Mouse (Mus musculus) skeletal muscle tissue, adult 2 months (tissue): ENCODE results near the gene 1700003E16Rik.
"Not testable (repeated sequence)": the region's sequence is repeated elsewhere in the genome, so short reads cannot be mapped to it uniquely, and the experiment has no call there.

Source experiments
- DNase-seq: peaks from one replicate; pipeline ENCODE4 v3.0.0-alpha.2; 2012; ENCODE audit warnings: low read depth, low spot score

1700003E16Rik gene

DNA sequence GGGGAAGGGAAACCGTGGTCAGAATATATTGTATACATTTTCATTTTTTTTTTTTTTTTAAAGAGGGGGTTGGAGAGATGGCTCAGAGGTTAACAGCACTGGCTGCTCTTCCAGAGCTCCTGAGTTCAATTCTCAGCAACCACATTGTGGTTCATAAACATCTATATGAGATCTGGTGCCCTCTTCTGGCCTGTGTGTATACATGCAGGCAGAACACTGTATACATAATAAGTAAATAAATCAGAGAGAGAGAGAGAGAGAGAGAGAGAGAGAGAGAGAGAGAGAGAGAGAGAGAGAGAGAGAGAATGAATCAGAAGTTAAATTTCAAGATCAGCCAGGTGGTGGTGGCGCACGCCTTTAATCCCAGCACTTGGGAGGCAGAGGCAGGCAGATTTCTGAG, 3.3 kb downstream of the 1700003E16Rik start:
- not testable (repeated sequence) for DNase-seq

GRCm38 (mm10) chr6:83161442-83161841, 5.2 kb downstream of the 1700003E16Rik start:
- no peak for DNase-seq

GRCm38 (mm10) chr6:83161921-83162641, 5.9 kb downstream of the 1700003E16Rik start:
- DNase-seq: no peak

DNA sequence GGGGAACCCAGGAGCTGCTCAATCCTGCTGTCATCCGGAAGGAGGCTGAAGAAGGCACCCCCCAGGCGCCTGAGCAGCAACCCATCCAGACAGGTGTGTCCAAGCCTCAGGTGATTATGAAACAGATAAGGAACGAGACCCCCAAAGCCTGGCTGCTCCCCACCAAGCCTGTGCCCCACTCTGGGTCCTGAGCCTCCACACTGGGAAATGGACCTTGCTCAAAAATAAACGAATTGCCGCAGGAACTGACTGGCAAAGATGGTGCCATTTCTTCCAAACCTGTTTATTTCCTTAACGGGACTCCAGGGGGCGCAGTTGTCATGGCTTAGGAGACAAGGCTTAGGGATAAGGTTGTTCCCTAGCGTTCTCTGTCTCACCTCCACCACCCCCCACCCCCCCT, 6.5 kb downstream of the 1700003E16Rik start:
- peak; percentile 60 for DNase-seq

DNA sequence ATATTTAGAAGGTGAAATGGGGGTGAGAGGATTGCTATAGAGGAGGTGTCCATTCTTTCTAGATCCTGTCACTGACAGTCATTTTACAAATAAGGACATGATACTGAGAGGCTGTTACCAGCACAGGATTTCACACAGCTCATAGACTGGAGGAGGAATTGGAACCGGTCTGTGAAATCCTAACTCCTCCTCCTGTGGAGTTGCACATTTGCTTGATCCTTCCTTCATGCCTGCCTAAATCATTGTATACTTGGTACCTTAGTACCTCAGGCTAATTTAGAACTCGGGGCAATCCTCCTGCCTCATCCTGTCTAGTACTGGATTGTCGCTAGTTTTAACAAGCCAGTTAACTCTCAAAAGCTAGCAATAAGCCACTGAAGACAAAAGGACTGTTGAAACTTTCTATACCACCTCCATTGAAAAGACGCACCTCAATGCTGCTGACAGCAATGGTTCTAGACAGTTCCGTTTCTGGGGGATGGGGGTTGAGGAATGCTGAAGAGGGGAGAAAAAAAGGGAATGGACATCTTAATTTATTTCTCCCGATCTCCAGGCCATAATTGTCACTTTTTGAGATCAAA, 8.9 kb downstream of the 1700003E16Rik start:
- no peak for DNase-seq

DNA sequence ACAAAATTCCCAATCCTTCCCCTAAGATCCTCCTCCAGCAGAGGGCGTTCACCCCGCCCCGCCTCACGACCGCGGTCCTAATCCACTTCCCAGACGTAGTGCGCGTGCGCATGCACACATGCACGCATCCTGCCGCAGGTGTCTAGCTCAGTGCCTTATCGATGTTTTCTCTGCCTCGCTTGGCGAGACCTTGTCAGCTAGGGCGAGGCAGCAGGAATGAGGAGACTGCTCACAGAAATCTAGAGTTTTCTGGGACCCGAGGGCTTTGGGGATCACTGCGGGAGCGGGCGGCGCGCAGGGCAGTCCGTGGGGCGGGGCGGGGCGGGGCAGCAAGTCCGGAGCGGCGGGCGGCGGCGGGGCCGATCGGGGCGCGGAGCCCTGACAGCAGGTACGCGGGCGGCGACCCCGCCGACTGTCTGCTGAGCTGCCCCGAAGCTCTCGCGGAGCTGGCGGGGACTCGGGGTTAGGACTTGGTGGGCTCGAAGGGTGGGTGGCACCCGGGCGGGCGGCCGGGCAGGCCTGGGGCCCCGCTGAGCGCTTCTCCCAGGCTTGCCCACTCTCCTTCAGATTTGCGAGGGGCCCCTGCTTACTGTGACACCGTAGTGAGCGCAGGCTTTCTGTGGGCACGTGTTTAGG, 9.5 kb downstream of the 1700003E16Rik start, which contains the start of gene Dctn1:
Dctn1 (plus strand) TSS at position 314 of the 636 bp plus-strand sequence.
- peak; percentile 95 for DNase-seq

DNA sequence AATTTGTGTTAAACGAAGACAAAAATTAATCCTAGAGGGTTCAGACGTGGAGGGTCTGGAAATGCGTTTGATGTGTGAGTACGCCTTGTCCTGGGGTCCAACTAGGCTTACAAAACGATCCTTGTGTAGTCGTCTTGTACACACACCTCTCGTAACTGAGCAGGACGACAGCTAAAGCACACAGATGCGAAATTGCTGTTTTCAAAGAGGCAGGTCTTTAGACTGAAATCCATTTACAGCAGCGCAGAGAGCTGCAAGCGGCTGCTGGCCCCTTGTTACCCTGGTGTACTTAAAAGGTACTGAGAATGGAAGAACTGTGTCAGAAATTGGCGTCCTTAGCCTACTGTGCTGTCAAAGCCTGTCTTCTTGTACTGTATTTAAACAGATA, 10.0 kb downstream of the 1700003E16Rik start:
- DNase-seq: no peak

GRCm38 (mm10) chr6:83169872-83170271, 13.7 kb downstream of the 1700003E16Rik start:
- no peak for DNase-seq

DNA sequence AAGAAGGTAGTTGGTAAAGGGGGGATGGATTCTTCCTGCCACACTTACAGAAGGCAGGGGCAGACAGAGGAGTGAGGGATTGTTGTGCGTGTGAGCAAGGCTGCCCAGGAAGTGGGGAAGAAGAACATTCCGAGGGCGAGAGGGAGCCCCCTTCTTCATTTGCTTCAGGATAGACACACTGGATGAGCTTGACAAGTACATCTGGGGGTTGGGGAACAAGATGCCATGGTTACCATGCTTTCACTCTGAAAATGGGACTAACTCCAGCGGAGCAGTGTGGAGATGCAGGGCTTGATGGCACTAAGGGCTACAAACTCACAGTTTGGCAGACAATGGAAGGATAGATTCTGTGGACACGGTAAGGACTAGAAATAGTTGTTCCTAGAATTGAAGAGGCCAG, 14.9 kb downstream of the 1700003E16Rik start:
- no peak for DNase-seq

- DNase-seq: no peak
Observed at GRCm38 (mm10) chr6:83172240-83172920, 16.2 kb downstream of the 1700003E16Rik start.

- peak; percentile 50 for DNase-seq
Observed at GRCm38 (mm10) chr6:83175996-83176395, 19.8 kb downstream of the 1700003E16Rik start.

DNA sequence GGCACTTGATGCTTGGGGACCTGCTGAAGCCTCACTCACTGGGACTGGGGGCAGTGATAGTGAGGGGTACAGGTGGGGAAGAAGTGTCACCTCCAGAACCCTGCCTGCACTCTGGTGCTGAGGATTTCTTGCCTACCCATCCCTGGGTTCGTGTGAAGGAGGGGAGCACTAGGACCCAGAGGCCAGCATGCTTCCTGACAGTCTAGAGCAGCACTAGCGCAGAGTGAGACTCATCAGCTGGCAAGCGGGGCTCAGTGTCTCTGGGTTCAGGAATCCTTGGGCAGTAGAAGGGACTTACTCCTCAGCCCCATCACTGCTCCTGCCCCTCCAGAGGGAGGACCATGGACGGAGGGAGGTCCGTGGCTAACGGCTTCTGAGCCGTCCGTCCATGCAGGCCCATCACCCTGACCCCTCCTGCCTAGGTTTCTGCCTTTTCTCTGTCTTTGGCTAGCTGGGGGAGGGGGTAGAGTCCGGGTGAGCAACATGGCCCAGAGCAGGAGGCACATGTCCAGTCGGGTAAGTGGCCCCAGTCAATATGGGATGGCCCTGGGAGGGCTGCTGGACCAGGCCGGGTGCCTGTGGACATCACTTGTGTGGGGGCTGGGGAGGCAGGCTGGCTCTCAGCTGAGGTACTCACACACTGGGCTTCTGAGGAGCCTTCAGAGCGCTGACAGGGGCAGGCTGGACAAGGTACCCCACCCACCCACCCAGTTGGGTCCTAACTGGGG, 23.4 kb downstream of the 1700003E16Rik start:
- DNase-seq: no peak

- DNase-seq: no peak
Observed at GRCm38 (mm10) chr6:83180605-83181004, 24.4 kb downstream of the 1700003E16Rik start.

DNA sequence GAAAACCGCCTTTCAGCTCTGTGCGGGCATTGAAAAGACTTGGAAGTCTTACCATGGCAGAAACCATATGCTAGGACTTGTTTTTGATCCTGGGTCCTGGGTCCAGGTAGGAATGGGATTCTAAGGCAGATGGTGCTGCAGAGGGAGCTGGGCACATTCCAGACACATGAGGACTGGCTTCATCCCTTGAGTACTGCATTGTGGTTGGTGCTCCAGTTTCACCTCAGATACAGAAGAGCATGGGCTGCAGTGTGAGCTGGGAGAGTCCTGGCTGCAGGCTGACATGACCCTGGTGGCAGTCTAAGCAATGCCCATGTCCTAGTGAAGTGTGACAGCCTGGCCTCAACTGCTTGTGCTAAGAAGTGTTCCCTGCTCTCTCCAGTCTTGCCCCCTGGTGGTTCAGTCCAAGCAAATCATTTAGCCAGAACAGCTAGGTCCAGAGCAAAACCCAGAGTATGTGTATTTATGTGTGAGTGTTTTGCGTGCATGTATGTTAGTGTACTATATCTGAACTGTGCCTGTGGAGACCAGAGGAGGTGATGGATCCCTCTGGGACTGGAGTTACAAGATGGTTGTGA, 28.7 kb downstream of the 1700003E16Rik start:
- no peak for DNase-seq

DNA sequence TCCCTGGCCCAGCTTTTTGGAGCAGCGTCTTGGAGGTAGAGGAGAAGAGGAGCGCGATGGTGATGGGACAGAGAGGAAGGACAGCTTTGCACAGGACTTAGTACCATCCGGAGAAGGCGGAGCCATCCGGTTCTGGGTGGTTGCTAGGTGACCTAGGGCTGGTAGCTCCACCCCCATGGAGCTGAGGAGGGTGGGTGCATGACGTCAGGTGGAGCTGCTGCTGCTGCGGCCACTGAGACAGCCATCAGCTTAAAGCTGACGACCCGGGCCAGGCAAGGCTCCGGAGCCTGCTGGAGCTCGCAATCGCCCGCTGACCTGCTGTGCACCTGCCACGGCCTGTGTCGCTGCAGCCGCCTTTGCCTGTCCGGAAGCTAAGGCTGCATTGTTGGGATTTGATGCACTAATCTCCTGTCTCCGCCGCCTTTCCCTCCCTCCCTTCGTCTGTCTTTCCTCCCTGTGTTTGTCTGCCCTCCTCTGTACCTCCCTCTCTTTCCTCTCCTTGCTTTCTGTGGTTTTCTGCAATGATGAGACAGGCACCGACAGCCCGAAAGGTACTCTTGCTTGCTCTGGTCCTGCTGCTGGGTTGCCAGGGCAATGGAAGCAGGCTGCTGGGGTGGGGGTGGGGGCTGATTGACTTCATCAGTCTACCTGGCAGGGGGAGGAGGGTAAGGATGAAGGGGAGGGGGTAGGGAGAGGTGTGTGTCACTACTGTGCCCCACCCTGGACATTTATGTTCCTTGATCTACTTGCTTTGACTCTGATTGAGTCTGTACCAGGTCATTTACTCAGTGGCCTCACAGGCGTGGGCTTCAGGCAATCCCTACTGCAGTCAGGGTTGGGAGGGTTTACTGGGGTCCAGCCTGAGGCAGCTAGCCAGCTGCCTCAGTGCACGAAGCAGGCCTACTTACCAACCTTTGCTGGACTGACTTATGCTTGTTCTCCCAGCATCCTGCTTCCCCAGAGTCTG, 30.0 kb downstream of the 1700003E16Rik start:
- DNase-seq: peak; percentile 20

GRCm38 (mm10) chr6:83186946-83187345, 30.7 kb downstream of the 1700003E16Rik start:
- no peak for DNase-seq

DNA sequence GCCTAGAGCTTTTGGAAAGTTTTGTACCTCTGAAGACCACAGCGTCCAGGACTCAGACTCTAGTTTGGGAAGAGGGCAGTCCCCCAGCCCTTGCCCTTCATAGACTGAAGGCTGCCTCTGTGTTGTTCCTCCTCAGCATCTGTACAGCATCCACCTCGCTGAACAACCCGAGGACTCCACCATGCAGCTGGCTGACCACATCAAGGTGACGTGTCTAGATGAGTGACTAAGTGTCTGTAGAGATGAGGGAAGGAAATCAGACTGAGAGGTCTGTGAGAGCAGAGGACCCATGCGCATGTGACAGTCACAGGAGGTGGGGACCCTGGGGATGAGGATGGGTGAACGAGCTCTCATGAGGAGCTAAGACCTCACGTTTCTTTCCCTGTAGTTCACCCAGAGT, 37.4 kb downstream of the 1700003E16Rik start:
- no peak for DNase-seq

GRCm38 (mm10) chr6:83197345-83198004, 41.3 kb downstream of the 1700003E16Rik start:
- DNase-seq: no peak

GRCm38 (mm10) chr6:83203320-83203719, 47.1 kb downstream of the 1700003E16Rik start:
- no peak for DNase-seq
